Mouse (Mus musculus): ENCODE measurements around the gene Naa10.
A peak's percentile ranks its signal among the peaks of the same experiment; 100 is the strongest.

- TF ChIP-seq CTCF (conservative IDR thresholded peaks at IDR 0.05; ENCODE audit: low read length) (peak; percentile 44; the same call in 1 of the 2 replicates), NANOG (IDR thresholded peaks at IDR 0.05; ENCODE audit: borderline replicate concordance, low read length) (no peak)
These were observed 26.0 kb downstream of the Naa10 start, which contains the start of gene L1cam for GRCm38 (mm10) chrX:73895719-73896118.
